Mouse (Mus musculus) layer of hippocampus, adult 18-20 months (tissue): ENCODE data around the gene Srrm4. TPM values are rescaled to one million over a fixed set of nuclear protein-coding genes. Genes with fewer than 3 reads are reported as not detected.
A peak's percentile ranks its signal among the peaks of the same experiment; 100 is the strongest.
"Not testable (repeated sequence)": the region's sequence is repeated elsewhere in the genome, so short reads cannot be mapped to it uniquely, and the experiment has no call there.

Experiments used
- DNase-seq, 2 experiments: peaks; one replicate each; pipeline ENCODE4 v3.0.0; 2022; ENCODE audit warnings: low spot score in 2 of 2
- total RNA-seq, 2 experiments: library from RNA; stranded (reverse); gene quantifications; 2 replicates each; pipeline ENCODE4 v1.2.3; 2021

Srrm4 gene
- total RNA-seq, 2 experiments from 2014 or later, result 23.8 to 27.2 TPM

DNA sequence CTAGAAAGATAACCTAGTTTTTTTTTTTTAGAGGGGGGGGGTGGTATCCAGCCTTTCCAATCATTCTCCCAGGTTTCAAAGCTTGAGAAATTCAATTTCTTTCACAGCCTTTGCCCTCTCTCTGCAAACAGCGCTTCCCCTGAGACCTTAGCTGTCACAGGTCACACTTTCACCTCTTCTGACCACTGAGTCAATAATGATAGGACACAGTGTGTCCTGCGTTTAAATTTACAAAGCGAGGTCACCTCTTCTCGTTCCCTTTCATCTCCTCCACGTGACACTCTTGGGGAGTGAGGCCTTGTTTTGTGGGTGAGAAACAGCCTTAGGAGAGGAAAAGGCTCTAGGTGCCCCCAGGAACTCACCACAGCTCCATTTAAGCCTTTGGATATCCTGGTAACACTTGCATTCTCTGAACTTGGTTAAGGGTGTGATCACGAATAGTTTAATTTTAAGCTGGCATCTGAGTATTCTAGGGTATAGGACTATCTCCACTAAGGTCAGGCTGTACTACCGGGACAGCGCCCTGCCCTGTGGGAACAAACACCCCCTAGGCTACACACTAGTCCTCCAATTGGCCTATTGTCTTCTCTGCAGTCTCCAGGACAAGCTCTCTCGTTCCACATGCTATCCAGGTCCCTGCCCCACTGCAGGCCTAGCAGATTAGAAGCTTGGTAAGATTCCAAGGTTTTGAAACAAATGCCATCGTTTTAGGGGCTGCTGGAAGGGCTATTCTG lies 145.8 kb downstream of the Srrm4 start:
- no peak for DNase-seq

DNA sequence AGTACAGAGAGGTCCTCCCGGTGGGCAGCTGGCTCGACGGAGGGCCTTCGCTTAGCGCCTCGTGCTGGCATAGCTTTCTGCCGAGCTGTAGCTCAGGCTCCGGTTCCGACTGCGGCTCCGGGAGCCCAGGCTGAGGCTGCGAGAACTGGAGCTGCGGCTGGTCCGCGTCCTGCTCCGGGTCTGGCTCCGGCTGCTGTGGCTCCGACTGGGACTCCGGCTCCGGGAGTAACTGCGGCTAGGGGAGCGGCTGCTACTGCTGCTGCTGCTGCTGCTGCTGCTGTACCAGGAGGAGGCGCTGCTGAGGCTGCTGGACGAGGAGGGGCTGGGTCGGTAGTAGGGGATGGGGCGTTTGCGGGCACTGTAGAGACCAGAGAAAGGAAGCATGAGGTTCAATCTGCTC lies 147.1 kb downstream of the Srrm4 start:
- peak in 1 of 2 experiments; percentile 29 for DNase-seq

DNA sequence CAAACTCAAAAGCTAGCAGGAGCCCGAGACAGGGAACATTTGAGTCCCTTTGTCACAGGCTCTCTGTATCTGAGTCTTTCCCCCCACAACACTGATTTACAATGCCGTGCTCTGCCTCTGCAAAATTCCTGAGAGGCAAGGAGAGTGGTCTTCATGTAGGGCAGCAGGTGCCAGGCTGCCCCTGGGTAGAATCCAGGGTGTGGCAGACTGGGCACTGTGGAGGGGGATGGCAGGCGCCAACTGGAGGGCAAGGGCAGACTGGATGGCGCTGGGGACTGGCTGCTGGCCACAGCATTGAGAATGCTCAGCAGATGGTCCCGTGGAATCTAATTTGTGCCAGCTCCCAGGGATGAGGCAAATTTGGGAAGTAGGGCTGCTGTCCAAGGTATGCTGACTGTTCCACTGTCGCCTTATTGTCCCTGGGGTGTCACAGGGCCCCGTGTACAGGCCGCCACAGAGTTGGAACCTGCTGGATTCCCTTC lies 148.1 kb downstream of the Srrm4 start:
- peak; percentile 63 to 78 for DNase-seq

DNA sequence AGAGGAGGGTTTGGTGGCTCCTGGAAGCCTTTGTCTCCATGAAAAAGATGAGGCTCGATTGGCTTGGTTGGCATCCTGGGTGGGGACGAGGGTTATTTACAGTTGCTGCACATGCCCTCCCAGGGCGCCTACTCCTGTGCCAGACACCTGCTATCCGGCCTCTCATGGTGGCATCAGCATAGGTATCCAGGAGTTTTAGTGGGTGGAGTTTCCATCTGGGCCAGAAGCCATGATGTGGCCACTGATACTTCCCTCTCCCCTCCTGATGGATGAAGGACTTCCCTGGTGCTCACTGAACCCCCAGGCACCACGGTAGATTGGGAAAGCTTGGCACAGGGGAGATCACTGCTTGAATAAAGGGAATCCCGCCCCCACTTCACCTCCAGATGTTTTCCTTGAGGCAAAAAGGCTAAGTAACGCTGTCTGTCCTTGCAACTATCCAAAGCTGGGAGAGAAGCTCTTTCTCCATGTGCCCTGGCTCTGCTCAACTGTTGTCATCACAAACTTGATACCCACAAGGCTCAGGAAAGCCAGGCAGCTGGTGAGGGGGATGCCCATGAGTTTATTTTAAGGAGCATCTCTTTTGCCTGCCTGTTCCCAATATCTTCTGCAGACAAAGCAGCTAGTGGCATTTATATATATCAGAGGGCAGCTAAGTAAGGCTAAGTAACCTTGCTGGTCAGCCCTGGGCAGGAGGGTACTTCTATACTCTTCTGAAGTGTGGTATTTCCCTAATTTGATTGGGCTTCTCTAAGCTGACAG lies 148.7 kb downstream of the Srrm4 start:
- peak; percentile 66 to 86 for DNase-seq

DNA sequence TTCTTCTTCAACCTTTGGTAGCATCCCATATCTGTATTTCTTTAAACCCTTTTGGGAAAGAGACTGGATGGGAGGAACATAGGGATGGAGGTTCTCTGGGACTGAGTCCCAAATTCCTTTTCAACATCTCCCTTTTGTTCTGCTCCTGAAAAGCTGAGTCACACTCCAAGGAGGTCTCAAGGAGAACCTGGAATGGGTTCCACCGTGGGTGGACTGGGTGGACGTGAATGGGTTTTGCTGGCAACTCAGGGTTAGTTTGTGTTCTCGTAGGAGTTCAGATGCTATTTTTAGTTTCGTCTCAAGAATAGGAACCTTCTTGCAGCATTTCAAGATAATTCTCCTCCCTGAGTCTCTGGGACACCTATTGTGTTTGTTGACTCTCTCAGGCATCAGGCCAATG lies 151.4 kb downstream of the Srrm4 start:
- no peak for DNase-seq

DNA sequence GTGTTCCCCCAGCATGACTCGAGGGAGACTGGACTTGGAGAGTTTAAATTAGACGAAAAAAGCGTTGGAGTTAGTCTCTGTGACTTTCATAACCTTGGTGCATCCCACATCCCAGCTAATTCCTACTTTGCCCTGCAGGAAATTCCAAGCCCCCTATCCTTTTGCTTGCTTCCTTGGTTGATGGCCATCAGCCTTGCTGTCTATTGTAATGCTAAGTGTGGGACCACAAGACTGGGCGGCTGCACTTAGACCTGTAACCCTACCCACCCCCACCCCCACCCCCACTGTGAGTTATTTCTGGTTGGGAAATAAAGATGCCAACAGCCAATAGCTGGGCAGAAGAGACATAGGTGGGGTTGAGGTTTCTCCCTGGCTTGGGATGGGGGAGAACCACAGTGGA lies 153.3 kb downstream of the Srrm4 start:
- DNase-seq, result no peak

DNA sequence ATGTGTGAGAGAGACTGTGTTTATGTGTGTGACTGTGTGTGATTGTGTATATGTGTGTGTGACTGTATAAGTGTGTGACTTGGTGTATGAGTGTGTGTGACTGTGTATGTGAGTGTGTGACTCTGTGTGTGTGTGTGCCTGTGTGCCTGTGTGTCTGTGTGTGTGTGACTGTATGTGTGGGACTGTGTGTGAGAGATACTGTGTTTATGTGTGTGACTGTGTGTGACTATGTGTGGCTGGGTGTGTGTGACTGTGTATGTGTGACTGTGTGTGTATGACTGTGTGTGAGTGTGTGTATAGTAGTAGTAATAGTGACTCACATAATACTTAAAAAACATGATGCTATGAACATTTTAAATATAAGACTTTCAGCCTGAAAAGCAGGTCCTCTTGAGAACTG lies 155.5 kb downstream of the Srrm4 start:
- DNase-seq, result no peak

DNA sequence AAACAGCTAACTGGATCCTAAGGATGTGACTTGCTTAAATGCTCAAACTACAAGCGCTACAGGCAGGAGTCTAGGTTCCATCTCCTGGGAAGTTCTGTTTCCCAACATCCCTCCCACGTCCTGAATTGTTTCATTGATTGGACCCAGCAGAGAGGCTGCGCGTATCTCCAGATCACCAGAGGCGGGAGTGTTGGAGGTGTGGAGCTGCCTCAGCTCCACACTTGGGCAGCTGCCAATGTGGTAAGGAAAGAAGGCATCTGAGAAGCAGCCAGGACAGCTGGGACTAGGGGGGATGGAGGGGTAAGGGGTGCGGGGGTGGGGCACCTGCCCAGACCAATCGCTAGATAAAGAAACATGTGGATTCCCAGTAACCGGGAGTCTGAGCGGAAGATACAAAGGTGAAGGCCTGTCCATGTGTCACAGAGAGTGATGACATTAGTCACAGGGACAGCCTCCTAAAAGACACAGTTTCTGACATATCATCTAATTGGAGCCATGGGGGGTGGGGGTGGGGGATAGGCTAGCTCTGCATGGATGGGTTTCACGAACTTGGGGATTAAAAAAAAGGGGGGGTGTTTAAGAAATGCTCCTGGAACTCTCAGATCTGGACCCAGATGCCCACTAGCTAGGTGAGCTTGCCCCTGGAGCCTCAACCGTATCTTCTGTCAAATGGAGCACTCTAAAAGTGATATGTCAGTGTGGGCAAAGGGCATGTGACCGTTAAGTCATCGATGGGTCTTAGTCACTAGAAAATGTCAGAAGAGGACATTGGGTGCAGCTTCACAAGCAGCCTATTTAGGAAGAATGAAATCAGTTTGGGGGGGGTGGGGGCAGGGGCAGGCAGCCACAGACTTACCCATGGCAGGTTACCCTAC lies 156.4 kb downstream of the Srrm4 start:
- no peak for DNase-seq

DNA sequence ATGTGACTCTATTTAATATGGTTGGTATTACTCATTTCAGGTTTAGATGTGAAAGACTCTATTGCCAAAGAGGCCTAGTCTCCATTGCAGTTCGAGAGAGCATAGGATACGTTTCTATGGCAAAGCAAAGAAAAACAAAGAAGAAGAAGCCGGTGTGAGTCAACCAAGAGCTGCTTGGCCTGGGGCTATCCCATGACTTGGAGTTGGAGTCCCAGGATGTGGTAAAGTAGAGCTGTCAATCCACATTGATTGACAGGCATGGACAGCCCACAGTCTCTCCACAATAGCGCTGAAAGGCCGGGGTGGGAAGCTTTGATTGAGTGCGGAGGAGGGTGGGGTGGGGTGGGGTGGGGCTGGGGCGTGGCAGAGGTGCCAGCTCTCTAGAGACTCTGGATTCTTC lies 158.7 kb downstream of the Srrm4 start:
- no peak for DNase-seq

DNA sequence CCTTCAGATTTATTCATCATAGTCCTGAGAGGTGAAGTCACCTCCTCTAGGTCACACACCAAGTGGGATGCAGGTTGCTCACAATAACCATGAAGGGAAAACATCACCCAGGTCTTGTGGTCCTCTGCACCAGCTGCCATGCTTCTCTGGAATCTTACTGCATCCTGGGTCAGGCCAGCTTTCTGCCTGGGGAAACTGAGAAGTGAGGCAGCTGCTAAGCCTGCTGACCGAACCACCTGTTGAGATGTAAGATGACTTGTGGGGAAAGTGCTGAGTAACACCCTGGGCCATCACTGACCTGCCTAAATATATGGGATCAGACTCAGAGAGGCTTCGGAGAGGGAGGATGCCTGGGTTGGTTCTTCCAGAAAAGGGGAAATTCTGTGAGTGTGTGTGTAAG lies 164.9 kb downstream of the Srrm4 start:
- DNase-seq, result no peak

DNA sequence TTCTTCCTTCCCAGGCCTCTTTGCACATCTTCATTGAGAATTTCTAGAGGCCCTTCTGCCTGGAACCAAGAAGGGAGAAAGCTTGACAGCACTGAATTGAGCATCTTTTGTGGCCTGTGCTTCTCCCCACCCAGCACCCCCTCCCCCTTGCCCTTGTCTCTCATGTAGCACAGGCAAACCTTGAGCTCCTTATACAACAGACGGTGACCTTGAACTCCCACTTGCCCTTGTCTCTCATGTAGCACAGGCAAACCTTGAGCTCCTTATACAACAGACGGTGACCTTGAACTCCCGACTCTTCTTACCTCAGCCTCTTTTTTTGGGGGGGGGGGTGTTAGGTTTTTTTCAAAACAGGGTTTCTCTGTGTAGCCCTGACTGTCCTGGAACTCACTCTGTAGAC lies 165.9 kb downstream of the Srrm4 start:
- DNase-seq, result not testable (repeated sequence)

DNA sequence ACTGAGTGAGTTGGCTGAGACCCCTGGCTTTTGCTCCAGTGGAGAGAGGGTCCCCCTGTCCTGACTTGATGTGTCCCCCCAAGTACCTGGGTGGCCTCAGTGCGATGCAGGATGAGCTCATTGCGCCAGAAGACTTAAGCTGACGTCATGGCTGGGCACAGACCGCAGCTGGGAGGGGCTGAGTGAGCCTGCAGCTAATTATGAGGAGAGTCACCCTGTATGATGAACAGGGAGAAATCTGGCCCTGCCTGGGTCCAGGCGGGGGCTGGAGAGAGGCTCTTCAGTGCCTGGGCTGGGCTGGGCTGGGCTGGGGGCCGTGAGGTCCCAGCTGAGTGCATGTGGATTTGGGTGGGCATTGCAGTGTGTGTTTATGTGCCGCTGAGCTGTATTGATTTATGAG lies 166.3 kb downstream of the Srrm4 start:
- no peak for DNase-seq

DNA sequence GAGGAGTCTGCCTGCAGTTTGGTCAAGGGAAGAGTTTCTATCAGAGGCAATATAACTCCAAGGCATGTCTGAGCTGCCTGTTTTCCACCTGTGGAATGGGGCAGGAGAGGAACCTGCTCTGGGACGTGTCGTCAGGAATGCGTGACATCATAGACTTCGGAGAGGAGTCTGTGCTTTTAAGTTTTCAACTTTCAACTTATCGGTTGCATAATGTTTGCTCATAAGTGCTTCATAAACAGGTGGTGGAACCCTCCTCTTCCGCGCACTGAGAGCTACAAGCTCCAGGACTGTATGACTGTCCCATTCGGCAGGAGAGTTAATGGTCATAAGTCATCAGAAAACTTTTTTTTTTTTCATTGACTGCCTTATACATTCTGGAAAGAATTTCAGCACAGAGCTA lies 167.9 kb downstream of the Srrm4 start:
- DNase-seq, result no peak

DNA sequence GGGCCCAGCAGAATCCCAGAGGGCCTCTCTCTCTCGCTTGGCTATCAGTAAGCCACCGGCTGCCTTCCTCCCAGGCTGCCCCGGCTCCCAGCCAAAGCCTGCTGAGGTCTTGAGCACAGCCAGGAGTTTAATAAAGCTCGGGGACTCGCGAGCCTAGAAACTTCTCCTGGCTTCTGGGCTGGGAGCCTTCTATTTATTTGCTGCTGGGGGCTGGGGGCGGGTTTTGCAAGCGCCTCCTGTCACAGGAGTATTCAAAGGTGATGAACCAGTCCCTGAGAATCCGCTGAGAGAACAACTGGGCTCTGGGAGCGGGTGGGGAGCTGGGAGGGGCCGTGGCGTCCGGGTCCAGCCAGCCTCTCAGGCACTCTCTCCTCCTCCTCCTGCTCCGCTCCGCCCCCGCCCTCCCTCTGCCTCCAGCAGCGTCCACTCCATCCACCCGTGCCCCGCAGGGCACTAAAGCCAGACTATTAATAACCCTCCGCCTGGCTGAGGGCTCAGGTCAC lies 168.9 kb downstream of the Srrm4 start, which contains the start of gene Hspb8:
Hspb8 (minus strand) TSS at position 166 of the 503 bp plus-strand sequence.
- peak in 1 of 2 experiments; percentile 32 for DNase-seq

DNA sequence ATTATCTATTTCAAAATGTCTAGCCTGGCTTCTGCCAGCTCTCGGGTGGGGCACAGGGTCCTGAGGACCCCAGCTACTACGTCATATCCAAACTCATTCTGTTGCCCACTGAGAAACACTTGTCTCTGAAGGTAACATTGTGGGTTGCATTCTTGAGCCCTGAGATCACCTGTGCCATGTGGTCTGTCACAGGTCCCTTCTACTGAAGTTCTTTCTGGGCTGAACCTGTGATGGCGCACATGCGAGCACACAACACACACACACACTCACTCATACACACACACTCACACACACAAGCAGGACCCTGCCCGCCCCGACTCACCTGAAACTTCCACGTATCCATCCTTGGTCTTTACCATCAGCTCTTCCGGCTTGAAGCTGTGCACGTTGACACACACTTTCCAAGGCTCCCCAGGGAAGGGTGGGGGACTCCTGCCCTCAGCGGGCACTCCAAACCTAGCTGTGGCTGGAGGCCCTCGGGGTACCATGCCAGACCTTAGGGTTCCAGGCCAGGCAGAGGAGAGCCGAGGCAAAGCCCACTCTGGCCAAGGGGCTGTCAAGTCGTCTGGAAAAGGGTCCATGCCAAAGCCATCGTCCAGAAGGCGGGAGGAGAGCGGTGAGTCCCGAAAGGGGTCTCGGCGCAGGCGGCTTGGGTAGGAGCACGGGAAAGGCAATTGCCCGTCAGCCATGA lies 169.7 kb downstream of the Srrm4 start:
- no peak for DNase-seq

DNA sequence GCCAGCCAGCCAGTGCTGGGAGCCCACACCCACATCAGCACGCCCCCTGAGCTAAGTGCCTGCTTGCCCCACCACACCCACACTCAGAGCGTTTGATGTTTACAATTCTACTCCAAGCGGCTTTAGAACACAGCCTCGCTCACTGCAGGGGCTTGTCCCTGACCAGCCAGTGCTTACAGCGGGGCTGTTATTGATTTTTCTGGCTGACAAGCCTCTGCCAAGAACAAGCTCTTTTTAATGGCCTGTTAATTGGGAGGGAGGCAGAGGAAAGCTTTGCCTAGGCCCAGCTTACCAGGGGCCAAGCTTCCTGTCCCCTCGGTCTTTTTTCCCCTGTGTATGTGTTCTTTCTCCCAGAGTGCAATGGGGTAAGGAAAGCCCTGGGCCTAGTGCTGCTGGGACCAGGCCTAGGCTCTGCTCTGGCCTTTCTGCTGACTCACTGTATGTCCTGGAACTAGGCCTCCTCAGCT lies 170.8 kb downstream of the Srrm4 start:
- peak in 1 of 2 experiments; percentile 50 for DNase-seq

DNA sequence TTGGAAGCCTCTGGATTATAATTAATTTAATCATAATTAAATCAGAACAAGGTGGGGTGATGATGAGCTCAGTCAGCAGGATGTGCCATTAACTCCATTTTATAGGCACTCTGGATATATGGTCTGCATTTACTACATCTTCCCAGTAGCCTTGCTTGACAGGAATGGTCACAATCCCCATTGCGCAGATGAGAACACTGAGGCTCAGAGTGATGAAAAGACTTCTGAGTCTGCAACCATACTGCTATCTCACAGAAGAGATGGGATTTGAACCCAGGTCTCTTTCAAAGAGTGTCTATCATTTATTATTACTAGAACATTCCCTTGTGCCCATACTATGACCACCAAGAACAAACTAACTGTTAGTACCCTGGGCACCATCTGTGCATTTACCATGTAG lies 171.4 kb downstream of the Srrm4 start:
- no peak for DNase-seq

DNA sequence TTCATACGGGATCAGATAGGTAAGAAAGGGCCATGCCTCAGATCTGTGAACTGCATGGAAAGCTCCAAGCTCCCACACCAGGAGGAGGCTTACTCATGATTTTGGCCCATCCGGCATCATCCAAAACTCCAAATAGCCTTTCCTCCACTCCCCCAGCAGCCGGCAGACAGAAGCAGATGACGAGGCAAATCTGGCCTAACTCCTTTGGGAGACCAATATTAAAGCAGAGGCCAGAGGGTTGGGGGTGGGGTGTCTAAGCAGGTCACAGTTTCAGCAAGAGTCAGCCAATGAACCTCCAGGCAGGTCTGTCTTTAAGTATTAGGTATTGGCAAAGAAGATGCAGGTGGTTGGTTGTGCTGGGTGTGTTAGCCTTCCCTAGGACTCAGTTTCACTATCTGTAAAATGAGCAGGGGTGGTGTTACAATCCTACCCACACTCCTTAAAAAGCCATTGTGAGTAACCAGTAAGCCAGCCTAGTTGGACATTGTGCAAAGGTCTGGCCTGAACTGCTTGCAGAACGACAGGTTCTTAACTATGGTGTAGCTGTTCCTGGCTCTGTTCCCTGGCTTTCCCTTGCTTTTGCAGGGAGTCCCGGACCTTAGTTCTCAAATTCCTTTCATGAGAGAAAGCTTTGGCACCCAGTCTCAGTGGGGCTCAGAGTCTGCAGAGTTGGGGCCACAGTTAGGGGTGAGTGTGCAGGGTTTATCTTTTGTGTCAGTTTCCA lies 172.1 kb downstream of the Srrm4 start:
- no peak for DNase-seq

DNA sequence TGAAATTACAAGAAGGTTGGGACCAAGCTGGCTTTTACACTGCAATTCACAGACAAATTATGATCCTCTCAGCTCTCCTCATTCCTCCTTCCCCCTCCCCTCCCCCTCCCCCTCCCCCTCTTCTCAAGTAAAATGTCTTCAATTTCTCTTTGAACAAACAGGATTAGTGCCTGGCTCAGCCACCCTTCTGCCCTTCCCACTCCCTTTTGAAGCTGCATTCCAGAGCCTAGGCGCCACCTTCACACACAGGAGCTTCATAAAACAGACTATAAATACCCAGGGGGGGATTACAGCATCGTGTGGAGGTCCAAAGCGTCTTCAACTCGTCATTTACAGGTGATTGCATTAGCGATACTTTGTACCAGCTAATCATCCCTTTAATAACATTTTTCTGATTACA lies 175.4 kb downstream of the Srrm4 start:
- DNase-seq, result no peak
